Mouse (Mus musculus) retina, postnatal 1 day (tissue): ENCODE data around the gene Hpse2.
A peak's percentile ranks its signal among the peaks of the same experiment; 100 is the strongest.

Source experiments
- DNase-seq: peaks from one replicate; pipeline ENCODE4 v3.0.0-alpha.2; 2012

Gene Hpse2

GRCm38 (mm10) chr19:42767361-42767760 lies 620.8 kb downstream of the Hpse2 start:
- DNase-seq: no peak

- no peak for DNase-seq
Measured at GRCm38 (mm10) chr19:42764398-42764797, 623.8 kb downstream of the Hpse2 start.

- no peak for DNase-seq
Measured at GRCm38 (mm10) chr19:42756671-42757070, 631.5 kb downstream of the Hpse2 start.

GRCm38 (mm10) chr19:42755148-42755870 lies 632.8 kb downstream of the Hpse2 start:
- DNase-seq: no peak

GRCm38 (mm10) chr19:42753141-42753917 lies 634.8 kb downstream of the Hpse2 start:
- DNase-seq: peak; percentile 88

- DNase-seq: peak; percentile 94
Measured at GRCm38 (mm10) chr19:42752363-42752931, 635.7 kb downstream of the Hpse2 start, which contains the start of gene Pyroxd2. Gene Pyroxd2 (minus strand): TSS chr19:42752775.

GRCm38 (mm10) chr19:42750196-42750595 lies 638.0 kb downstream of the Hpse2 start:
- DNase-seq: no peak

GRCm38 (mm10) chr19:42746702-42747101 lies 641.5 kb downstream of the Hpse2 start:
- DNase-seq: no peak

- no peak for DNase-seq
Measured at GRCm38 (mm10) chr19:42745869-42746224, 642.3 kb downstream of the Hpse2 start.

GRCm38 (mm10) chr19:42745084-42745868 lies 642.9 kb downstream of the Hpse2 start:
- no peak for DNase-seq

GRCm38 (mm10) chr19:42744162-42744586 lies 644.0 kb downstream of the Hpse2 start:
- peak; percentile 73 for DNase-seq

- DNase-seq: peak; percentile 71
Measured at GRCm38 (mm10) chr19:42743261-42743660, 644.9 kb downstream of the Hpse2 start.

GRCm38 (mm10) chr19:42741884-42742283 lies 646.3 kb downstream of the Hpse2 start:
- no peak for DNase-seq

GRCm38 (mm10) chr19:42740163-42740899 lies 647.8 kb downstream of the Hpse2 start:
- no peak for DNase-seq

GRCm38 (mm10) chr19:42739734-42740133 lies 648.4 kb downstream of the Hpse2 start:
- no peak for DNase-seq

- DNase-seq: no peak
Measured at GRCm38 (mm10) chr19:42737753-42738152, 650.4 kb downstream of the Hpse2 start.
